Mouse (Mus musculus) thymus, adult 2 months (tissue): Measurements from ENCODE around the gene Rem2.

Source experiments
- CTCF ChIP-seq: fragments of 200-500 bp; IDR thresholded peaks from 2 replicates; pipeline ENCODE4 v1.5.1; 2012; ENCODE audit warnings: mild to moderate bottlenecking, control low read depth, low read length, moderate library complexity, borderline replicate concordance; ENCODE audit not compliant: control insufficient read depth, poor library complexity, insufficient read depth; ENCODE audit errors: extremely low read depth
- POLR2A ChIP-seq: fragments of 200-500 bp; IDR thresholded peaks from 2 replicates; pipeline ENCODE4 v1.6.1; 2012; ENCODE audit warnings: mild to moderate bottlenecking, low read length, control low read depth, moderate library complexity; ENCODE audit not compliant: control insufficient read depth, poor library complexity, insufficient read depth; ENCODE audit errors: extremely low read depth

- TF ChIP-seq POLR2A, result no peak
- no peak for TF ChIP-seq CTCF
Measured at GRCm38 (mm10) chr14:54463108-54463958, 12.6 kb upstream of the Rem2 start.
